Mouse (Mus musculus): ENCODE data around the gene Mvb12b. TPM values are rescaled to one million over a fixed set of nuclear protein-coding genes. Genes with fewer than 3 reads are reported as not detected.

The Mvb12b gene
- polyA plus RNA-seq, 1 experiment from 2014 or later, result 60.2 TPM

GRCm38 (mm10) chr2:33754980-33755632 is 132.6 kb downstream of the Mvb12b start:
- H3K9me3 ChIP-seq (ENCODE audit: control insufficient read depth, low read length), result no peaks in the 10 kb centered on the region
- H3K4me1 ChIP-seq (ENCODE audit: control insufficient read depth, insufficient read depth, low read length), result peaks cover 51% of the 10 kb centered on the region
- H3K27me3 ChIP-seq (ENCODE audit: control insufficient read depth, insufficient read depth, low read length), result no peaks in the 10 kb centered on the region
- 0 out of 2 replicates have a peak overlapping the region, but pooled peaks have one; percentile 0 for H3K9ac ChIP-seq (replicated peaks; ENCODE audit: low read length)
- H3K4me3 ChIP-seq (replicated peaks; ENCODE audit: low read depth, low read length), result no peak overlapping the region
- H3K36me3 ChIP-seq (ENCODE audit: control insufficient read depth, insufficient read depth, low read length), result peaks cover 25% of the 10 kb centered on the region
- ATAC-seq (ENCODE audit: low FRiP score, low TSS enrichment) (no peak), DNase-seq (no peak)
- peak overlapping the region; percentile 75 for H3K27ac ChIP-seq (replicated peaks; ENCODE audit: low read depth, low read length)
- WGBS, result 81% methylated on average over 7 of the region's 7 CpGs
- no peak overlapping the region for H3K4me2 ChIP-seq (ENCODE audit: low read length)

- Histone ChIP-seq H3K9ac (replicated peaks; ENCODE audit: low read length) (no peak overlapping the region), H3K4me2 (ENCODE audit: low read length) (no peak overlapping the region), H3K4me3 (replicated peaks; ENCODE audit: low read depth, low read length) (no peak overlapping the region), H3K36me3 (ENCODE audit: control insufficient read depth, insufficient read depth, low read length) (peaks cover 33% of the 10 kb centered on the region), H3K27me3 (ENCODE audit: control insufficient read depth, insufficient read depth, low read length) (no peaks in the 10 kb centered on the region), H3K9me3 (ENCODE audit: control insufficient read depth, low read length) (no peaks in the 10 kb centered on the region), H3K4me1 (ENCODE audit: control insufficient read depth, insufficient read depth, low read length) (peaks cover 42% of the 10 kb centered on the region), H3K27ac (replicated peaks; ENCODE audit: low read depth, low read length) (peak overlapping the region; percentile 75)
- DNase-seq (no peak), ATAC-seq (ENCODE audit: low FRiP score, low TSS enrichment) (peak; percentile 15; the same call in 1 of the 2 replicates)
- 67% methylated on average over 3 of the region's 3 CpGs for WGBS
Observed at GRCm38 (mm10) chr2:33754317-33754633, 133.5 kb downstream of the Mvb12b start.

GRCm38 (mm10) chr2:33753630-33754316 is 134.0 kb downstream of the Mvb12b start:
- Histone ChIP-seq H3K36me3 (ENCODE audit: control insufficient read depth, insufficient read depth, low read length) (peaks cover 38% of the 10 kb centered on the region), H3K9me3 (ENCODE audit: control insufficient read depth, low read length) (no peaks in the 10 kb centered on the region), H3K4me3 (replicated peaks; ENCODE audit: low read depth, low read length) (no peak overlapping the region), H3K27me3 (ENCODE audit: control insufficient read depth, insufficient read depth, low read length) (no peaks in the 10 kb centered on the region), H3K4me1 (ENCODE audit: control insufficient read depth, insufficient read depth, low read length) (peaks cover 38% of the 10 kb centered on the region), H3K27ac (replicated peaks; ENCODE audit: low read depth, low read length) (peak overlapping the region; percentile 75), H3K4me2 (ENCODE audit: low read length) (no peak overlapping the region), H3K9ac (replicated peaks; ENCODE audit: low read length) (no peak overlapping the region)
- peak; percentile 72 for ATAC-seq (ENCODE audit: low FRiP score, low TSS enrichment)
- peak; percentile 88 for DNase-seq
- 9% methylated on average over 15 of the region's 15 CpGs for WGBS

- ATAC-seq (ENCODE audit: low FRiP score, low TSS enrichment), result no peak
- WGBS, result 91% methylated on average over 7 of the region's 7 CpGs
- Histone ChIP-seq H3K9ac (replicated peaks; ENCODE audit: low read length) (no peak overlapping the region), H3K36me3 (ENCODE audit: control insufficient read depth, insufficient read depth, low read length) (peaks cover 44% of the 10 kb centered on the region), H3K4me2 (ENCODE audit: low read length) (no peak overlapping the region), H3K4me1 (ENCODE audit: control insufficient read depth, insufficient read depth, low read length) (peaks cover 42% of the 10 kb centered on the region), H3K27ac (replicated peaks; ENCODE audit: low read depth, low read length) (no peak overlapping the region), H3K9me3 (ENCODE audit: control insufficient read depth, low read length) (no peaks in the 10 kb centered on the region), H3K4me3 (replicated peaks; ENCODE audit: low read depth, low read length) (no peak overlapping the region), H3K27me3 (ENCODE audit: control insufficient read depth, insufficient read depth, low read length) (no peaks in the 10 kb centered on the region)
- no peak for DNase-seq
Observed at GRCm38 (mm10) chr2:33750611-33751010, 137.1 kb downstream of the Mvb12b start.

- Histone ChIP-seq H3K4me3 (replicated peaks; ENCODE audit: low read depth, low read length) (no peak overlapping the region), H3K4me1 (ENCODE audit: control insufficient read depth, insufficient read depth, low read length) (peaks cover 9% of the 10 kb centered on the region), H3K27ac (replicated peaks; ENCODE audit: low read depth, low read length) (peak overlapping the region; percentile 5; the same call in 1 of the 2 replicates), H3K4me2 (ENCODE audit: low read length) (no peak overlapping the region), H3K36me3 (ENCODE audit: control insufficient read depth, insufficient read depth, low read length) (peaks cover 45% of the 10 kb centered on the region), H3K27me3 (ENCODE audit: control insufficient read depth, insufficient read depth, low read length) (no peaks in the 10 kb centered on the region), H3K9me3 (ENCODE audit: control insufficient read depth, low read length) (no peaks in the 10 kb centered on the region), H3K9ac (replicated peaks; ENCODE audit: low read length) (no peak overlapping the region)
- WGBS, result 9% methylated on average over 5 of the region's 5 CpGs
- ATAC-seq (ENCODE audit: low FRiP score, low TSS enrichment) (peak; percentile 38; the same call in 1 of the 2 replicates), DNase-seq (peak; percentile 93)
Observed at GRCm38 (mm10) chr2:33746471-33746870, 141.3 kb downstream of the Mvb12b start.

GRCm38 (mm10) chr2:33745724-33746123 is 142.0 kb downstream of the Mvb12b start:
- Histone ChIP-seq H3K9me3 (ENCODE audit: control insufficient read depth, low read length) (no peaks in the 10 kb centered on the region), H3K4me2 (ENCODE audit: low read length) (no peak overlapping the region), H3K27me3 (ENCODE audit: control insufficient read depth, insufficient read depth, low read length) (no peaks in the 10 kb centered on the region), H3K4me3 (replicated peaks; ENCODE audit: low read depth, low read length) (no peak overlapping the region), H3K27ac (replicated peaks; ENCODE audit: low read depth, low read length) (no peak overlapping the region), H3K9ac (replicated peaks; ENCODE audit: low read length) (no peak overlapping the region), H3K36me3 (ENCODE audit: control insufficient read depth, insufficient read depth, low read length) (peaks cover 39% of the 10 kb centered on the region), H3K4me1 (ENCODE audit: control insufficient read depth, insufficient read depth, low read length) (peaks cover 6% of the 10 kb centered on the region; the same call in 1 of the 2 replicates)
- DNase-seq, result no peak
- WGBS, result 96% methylated on average over 5 of the region's 5 CpGs
- ATAC-seq (ENCODE audit: low FRiP score, low TSS enrichment), result no peak

- Histone ChIP-seq H3K4me2 (ENCODE audit: low read length) (no peak overlapping the region), H3K4me3 (replicated peaks; ENCODE audit: low read depth, low read length) (no peak overlapping the region), H3K27ac (replicated peaks; ENCODE audit: low read depth, low read length) (no peak overlapping the region), H3K9ac (replicated peaks; ENCODE audit: low read length) (no peak overlapping the region), H3K36me3 (ENCODE audit: control insufficient read depth, insufficient read depth, low read length) (peaks cover 25% of the 10 kb centered on the region), H3K27me3 (ENCODE audit: control insufficient read depth, insufficient read depth, low read length) (no peaks in the 10 kb centered on the region), H3K9me3 (ENCODE audit: control insufficient read depth, low read length) (no peaks in the 10 kb centered on the region), H3K4me1 (ENCODE audit: control insufficient read depth, insufficient read depth, low read length) (0 out of 2 replicates have a peak, but pooled peaks cover 3% of the 10 kb centered on the region)
- 66% methylated on average over 3 of the region's 3 CpGs for WGBS
- no peak for DNase-seq
- ATAC-seq (ENCODE audit: low FRiP score, low TSS enrichment), result no peak
Observed at GRCm38 (mm10) chr2:33737128-33737527, 150.6 kb downstream of the Mvb12b start.

- Histone ChIP-seq H3K4me3 (replicated peaks; ENCODE audit: low read depth, low read length) (no peak overlapping the region), H3K9me3 (ENCODE audit: control insufficient read depth, low read length) (no peaks in the 10 kb centered on the region), H3K36me3 (ENCODE audit: control insufficient read depth, insufficient read depth, low read length) (peaks cover 29% of the 10 kb centered on the region), H3K4me2 (ENCODE audit: low read length) (no peak overlapping the region), H3K9ac (replicated peaks; ENCODE audit: low read length) (no peak overlapping the region), H3K27ac (replicated peaks; ENCODE audit: low read depth, low read length) (peak overlapping the region; percentile 52; the same call in 1 of the 2 replicates), H3K4me1 (ENCODE audit: control insufficient read depth, insufficient read depth, low read length) (0 out of 2 replicates have a peak, but pooled peaks cover 3% of the 10 kb centered on the region), H3K27me3 (ENCODE audit: control insufficient read depth, insufficient read depth, low read length) (no peaks in the 10 kb centered on the region)
- no peak for ATAC-seq (ENCODE audit: low FRiP score, low TSS enrichment)
- DNase-seq, result peak; percentile 88
- 2% methylated on average over 2 of the region's 2 CpGs for WGBS
Observed at GRCm38 (mm10) chr2:33736722-33737121, 151.0 kb downstream of the Mvb12b start.
